Mouse (Mus musculus) thymus, adult 18-20 months (tissue): ENCODE data around the gene Tff2.
A peak's percentile ranks its signal among the peaks of the same experiment; 100 is the strongest.

ENCODE experiments used
- DNase-seq, 2 experiments: peaks; one replicate each; pipeline ENCODE4 v3.0.0; 2022; ENCODE audit warnings: mixed read lengths in 2 of 2

Tff2 gene

DNA sequence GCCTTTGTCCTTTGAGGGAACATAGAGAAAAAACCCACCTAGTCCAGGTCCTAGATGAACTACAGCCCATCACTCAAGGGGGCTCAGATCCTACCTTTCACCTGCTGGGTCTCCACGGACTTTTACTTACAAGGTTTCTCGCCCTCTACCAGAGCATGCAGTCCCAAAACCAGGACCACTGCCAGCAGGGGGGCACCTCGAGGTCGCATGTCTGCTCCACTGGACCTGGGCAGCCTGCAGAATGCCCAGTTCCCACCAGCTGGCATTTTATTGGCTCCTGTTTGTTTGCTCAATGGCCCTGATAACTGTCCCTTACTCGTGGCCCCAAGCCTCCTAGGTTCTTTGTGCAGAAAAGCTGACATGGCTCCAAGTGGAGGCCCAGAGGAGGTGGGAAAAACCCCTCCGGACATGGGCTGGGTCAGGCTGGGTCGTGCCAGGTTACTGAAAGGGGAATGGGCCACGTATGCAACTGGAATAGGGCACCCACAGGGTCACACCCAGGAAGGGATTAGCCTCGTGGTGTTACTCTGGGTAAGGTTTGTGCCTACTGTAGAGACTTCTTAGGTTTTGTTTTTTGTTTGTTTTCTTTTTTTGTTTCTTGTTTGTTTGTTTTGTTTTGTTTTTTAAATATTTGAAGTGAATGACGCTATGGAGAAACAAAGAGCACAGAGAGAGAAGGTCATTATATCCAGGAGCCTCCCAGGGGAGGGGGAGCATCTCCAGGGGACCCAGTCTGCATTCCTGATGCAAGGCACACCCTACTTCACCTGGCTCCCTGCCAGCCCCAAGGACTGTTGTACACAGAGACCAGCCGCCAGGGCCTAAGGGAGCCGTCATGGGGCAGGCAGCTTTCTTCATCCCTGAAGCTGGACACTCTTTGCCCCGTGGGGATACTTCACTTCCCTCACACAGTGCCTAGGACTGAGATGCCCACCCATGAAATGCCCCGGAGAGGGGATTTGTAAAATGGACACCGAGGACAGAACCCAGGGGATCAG is at the start of gene Tff2:
Tff2 (minus strand) TSS at position 243 of the 998 bp plus-strand sequence.
- DNase-seq = no peak

DNA sequence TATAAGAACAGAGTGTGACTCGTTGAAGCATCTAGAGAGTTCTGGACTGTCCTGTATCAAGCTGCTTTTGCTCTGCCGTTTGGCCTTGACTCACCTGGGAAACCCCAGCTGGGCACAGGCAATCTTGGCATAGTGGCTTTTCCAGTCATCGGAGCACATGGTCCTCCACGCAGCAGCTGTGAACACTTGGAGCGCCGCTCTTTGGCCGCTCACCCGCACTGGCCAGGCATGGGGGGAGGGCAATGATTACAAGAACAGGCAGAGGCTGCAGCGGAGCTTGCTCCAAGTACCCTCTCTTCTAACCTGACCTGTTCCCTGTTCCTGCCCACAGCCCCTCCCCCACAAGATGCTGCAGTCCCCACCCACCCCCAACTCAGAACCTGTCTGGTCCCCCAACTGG is 49.3 kb upstream of the Tff2 start:
- DNase-seq = no peak

DNA sequence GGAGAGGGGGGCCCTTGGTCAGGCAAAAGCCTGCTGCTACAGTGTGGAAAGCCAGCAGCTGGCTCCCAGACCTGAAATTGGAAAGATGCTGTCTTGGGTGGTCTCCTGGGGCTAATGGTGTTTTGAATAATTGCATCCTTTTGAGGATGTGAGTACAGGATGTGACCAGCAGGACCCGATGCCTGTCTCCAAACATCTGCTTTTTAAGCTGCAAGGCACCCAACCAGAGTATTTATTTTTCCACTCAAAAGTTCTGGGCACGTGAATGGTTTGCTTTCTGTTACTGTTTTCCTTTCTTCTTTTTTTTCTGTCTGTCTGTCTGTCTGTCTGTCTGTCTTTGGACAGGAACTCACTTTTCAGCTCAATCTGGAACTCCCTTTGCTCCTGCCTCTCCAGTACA is 48.6 kb upstream of the Tff2 start:
- no peak for DNase-seq

DNA sequence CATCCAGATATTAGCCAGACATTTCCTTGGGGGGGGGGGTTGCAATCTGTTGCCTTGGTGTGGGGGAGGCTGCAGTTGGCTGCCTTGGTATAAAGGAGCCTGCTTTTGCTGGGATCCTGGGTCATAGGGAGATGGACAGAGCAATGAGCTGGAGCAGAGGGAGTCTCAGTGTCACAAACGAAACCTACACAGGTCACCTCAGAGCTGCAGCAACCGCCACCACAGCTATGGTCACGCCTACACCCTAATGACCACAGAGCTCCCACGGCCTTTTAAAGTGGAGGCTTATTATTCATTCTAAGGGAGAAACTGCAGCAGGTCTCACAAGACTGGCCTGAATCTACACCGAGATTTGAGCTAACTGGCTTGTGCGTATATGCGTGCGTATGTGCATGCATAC is 47.7 kb upstream of the Tff2 start:
- no peak for DNase-seq

DNA sequence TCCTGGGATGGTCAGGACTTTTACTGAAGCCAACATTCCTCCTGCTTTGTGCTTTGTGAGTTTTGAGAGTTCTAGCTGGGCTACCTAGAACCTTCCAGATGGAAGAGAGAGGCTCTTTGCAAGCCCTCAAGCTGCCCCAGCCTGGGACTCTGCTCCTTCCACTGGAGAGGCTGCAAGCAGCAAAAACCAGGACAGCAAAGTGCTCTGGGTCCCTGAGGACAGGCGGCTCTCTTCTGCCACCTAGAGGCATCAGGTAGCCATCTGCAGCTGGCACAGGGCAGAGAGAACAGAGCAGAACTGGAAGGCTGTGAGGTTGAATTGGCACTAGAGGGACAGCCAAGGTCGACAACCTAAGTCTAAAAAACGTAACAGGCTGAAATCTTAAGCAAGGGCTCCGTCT is 43.3 kb upstream of the Tff2 start:
- DNase-seq = peak; percentile 53 to 66

DNA sequence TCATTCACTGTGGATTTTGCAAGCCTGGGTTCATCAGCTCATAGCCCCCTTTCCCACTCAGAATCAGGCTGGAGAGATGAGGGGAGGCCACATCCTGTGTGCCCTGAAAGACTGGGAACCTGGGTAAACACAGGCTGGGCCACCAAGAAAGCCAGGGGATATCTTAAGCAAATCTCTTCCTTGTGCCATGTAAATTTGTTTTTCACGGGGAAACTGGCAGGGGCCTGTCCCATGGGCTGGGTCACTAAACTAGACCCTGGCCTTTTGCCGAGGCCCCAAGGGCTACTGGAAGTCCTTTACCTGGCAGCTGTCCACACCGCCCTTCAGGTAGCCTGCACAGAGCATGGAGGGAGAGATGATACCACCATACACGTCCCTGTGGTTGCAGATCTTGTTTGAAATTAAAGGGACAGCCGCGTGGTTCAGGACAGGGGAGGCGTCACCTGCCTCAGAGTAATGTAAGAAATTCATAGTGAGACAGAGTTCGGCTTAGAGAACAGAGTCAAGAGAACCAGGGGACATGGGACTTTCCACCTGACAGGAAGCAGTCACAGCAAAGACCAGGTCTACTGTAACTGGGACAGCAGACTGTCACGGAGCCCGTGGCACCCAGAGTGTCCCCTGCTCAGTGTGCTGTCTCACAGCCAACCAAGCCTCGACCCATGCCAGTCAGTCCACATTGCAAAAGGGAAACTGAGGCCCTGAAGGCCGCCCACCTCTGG is 40.3 kb upstream of the Tff2 start:
- no peak for DNase-seq

DNA sequence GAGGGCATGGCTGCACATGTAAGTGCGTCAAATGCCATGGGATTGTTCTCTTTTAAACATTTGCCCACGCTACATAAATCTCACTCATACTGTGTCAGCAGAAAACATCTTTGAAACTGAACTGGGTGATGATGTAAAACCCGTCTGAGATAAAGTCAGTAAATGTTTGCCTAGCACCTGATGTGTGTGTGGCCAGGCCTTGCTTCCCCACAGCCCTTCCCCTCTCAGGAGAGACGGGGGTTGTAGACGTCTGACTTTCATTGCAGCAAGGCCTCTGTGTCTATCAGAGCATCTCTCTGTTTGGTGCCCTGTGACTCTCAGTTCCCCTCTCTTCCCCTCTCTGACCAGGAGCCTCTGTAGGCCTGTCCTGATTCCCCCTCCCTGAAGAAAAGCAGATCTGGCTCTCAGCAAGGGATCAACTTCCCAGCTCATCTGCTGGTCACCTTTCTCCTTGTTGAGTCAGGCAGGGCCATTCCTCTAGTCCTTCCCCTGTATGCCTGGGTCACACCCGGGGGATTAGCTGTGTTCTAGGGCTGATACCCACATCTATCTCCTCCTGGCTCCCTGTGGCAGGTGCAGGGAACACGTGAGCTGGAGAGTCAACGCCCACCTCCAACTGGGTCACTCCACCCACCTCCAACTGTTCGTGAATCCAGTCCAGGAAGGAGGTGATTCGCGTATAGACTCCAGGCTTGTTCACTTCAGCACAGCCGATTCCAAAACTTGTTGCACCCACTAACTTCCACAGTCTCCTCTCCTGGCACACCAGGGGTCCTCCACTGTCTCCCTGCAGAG is 39.3 kb upstream of the Tff2 start:
- peak in 1 of 2 experiments; percentile 39 for DNase-seq

DNA sequence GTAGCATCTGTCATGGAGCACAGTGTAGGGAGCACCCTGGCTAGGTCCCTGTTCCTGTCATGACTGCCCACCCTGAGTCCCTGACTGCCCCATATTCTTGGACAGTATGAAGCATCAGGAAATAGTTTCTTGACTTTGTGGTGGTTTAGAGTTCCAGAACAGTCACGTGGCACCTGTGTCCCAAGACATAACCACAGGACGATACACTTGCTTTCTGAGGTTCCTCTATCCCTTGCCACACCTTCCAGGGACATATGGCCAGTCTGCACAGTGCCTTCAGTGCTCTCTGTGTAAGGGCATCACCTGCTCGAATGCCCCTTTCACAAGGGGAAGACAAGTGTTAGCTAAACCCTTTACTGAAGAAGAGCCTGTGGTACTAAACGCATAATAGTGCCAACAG is 37.4 kb upstream of the Tff2 start:
- DNase-seq = no peak

DNA sequence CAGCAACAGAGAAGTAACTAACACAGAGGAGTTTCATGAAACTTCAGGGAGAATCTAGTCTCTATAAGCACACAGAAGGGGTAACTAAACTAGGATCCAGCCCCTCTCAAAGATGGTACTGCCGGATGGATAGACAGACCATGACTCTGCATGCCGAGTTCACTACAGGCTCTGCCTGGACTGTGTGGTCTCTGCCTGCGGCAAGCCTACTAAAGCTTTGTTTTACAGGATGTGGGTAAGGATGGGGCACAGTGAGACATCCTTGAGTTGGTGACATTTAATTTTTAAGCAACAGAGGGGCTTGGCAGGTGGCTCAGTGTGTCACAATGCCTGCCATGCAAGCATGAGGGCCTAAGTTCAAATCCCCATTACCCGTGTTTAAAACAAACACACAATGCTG is 32.2 kb upstream of the Tff2 start:
- DNase-seq = peak in 1 of 2 experiments; percentile 57

DNA sequence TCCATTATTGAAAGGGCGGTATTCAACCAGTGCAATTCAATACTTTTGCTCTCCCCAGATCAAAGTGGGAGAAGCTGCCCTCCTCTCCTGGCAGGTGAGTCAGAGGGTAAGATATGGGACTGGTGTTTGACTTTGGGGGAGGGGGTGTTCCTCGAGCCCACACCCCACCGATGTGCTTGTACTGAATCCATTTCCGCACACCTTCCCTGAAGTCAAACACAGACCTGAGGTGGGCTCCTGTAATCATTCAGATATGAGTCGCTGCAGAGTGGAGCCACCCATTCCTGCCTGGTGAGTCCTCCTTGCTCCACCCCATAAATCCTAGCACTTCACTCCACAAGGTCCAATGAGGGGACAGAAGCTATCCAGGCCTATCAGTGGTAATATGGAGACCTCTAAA is 25.7 kb upstream of the Tff2 start:
- DNase-seq = no peak

DNA sequence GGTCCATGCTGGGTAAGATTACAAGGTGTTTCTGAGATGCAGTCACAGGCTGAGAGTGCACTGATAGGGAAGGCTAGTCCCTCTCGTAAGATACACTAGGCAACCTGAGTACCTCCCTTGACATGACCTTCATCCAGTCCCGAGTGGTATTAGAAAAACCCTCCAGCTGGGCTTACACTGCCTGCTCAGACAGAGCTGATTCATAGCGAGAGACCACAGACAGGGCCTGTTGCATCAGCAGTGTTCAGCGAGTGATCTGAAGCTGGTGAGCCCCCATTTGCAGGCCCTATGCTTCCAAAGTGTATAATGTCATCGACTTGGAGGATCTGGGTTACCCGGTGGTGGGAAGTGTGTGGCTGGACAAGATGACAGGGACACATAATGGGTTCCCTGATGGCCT is 21.0 kb upstream of the Tff2 start, which contains the start of gene Tff1:
Tff1 (minus strand) TSS at position 151 of the 400 bp plus-strand sequence.
- DNase-seq = no peak

DNA sequence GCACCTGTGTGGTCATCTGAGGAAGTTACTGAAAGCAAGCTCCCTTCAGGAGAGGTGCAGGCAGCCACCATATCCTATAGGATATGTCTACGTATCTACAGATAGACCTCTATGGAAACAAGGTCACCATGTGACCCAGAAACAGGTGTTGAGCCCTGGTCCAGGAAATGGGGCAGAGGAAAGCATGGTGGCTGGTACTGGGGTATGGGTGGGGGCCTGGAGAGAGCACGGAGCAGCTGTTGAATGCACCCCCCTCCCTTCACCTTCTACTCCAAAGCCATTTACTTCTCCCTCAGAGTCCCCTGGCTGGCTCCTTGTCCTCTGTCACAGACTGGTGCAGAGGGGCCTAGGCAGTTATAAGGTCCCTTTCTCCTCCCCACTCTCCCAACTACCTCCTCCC is 19.7 kb upstream of the Tff2 start:
- peak; percentile 62 to 78 for DNase-seq

DNA sequence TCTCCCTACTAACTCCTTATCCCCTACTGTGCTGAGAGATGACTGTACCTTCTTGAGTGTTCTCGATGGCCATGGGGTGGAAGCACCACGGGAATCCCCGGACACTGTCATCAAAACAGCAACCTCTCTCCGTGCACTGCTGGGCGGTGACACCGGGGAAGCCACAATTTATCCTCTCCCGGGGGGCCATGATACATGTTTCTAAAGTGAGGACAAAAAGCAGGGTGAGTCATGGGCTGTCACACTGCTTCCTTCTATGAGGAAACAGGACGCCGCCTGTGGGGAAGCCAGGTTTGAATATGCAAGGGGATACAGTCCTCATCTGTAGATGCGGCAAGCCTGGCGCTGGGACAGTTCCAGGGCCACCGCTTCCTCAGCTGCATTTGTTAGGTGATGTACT is 18.5 kb upstream of the Tff2 start:
- no peak for DNase-seq

DNA sequence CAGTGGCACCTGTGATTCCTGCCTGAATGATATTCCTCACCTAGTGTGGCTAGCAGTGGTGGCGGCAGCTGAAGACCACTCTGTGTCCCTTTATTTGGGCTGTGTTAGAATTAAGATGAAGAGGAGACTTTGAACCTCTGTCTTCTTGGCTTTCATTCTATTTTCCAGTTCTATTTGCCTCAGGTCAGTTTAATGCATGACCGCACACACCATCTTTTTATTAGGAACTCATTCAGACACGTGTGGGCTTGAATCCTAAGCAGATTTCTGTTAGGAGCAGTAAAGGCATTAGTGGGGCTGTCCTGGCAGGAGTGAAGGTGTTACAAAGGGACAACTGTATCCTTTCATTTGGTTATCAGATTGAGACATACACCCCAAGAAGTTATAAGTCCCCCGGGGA is 16.2 kb upstream of the Tff2 start:
- no peak for DNase-seq

DNA sequence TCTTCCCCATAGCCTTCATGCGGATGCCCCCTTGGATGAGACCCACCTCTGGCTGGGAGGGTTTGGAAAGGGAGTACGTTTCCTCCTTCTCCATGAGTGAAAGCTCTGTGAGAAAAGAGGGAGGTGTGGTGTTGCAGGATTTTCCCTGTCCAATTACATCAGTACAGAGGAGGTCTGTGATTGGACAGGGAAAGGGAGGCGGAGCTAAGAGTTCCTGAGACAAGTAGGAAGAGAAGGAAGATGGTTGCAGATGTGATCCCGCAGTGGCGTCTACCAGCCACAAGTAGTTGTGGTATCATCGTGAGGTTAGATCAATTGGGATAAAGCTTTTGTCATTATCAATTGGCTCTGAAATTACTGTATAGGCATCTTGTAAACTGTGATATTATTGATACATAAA is 13.8 kb upstream of the Tff2 start:
- no peak for DNase-seq

DNA sequence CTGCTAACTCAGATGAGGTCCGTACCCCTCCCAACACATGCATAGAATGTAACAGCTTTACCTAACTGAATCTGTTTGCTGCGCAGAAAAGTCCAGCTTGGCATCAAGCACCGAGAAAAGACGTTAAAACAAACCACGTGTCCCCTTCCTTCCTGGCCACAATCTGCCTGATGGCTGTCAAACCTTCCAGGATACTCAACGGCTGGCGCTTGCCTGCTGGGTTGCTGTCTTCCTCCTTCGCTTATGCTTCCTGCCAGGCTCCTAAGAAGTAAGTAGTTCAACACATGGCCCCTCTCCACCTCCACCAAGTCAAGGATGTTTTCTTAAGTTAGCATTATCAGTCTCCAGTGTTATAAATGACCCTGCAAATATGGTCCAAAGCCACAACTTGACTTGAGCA is 9.7 kb upstream of the Tff2 start:
- no peak for DNase-seq

DNA sequence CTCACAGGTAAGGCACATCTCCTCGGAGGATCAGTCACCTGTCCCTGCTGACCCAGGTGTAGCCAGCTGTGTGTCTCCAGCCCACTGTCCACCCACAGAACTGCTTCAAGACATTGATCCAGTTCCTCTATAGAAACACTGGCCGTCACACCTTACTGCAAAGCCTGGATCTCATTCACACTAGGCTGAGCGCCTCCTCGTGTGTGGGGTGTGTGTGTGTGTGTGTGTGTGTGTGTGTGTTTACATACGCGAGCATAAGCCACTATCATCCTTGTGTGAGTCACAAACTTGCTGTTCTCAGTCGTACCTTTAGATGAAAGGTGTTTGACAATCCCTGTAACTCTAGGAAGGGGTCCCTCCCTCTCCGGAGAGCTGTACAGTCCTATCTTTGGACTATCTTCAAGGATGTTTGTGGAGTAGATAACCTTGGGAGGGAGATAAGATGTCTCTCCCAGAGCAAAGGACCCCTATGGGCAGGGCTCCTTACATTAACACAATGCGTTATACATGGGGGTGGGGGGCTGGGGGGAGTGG is 9.0 kb upstream of the Tff2 start:
- DNase-seq = no peak

DNA sequence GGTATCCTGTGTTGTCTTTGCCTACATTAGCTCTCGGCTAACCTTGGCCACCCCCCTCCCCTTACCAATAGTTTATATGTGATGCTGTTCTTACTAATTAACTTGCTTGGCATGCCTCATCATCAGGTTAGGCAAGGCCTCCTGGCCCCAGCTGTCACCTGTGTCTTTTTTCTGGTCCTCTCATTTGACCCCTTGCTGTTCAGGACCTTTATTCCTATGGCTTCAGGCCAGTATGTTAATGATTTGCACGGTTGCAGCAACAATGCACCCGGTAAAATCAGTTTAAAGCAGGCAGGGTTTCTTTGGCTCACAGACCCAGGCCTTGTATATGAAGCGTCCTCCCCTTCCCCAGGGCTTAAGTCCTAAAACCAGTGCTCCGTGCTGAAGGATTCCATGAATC is 8.4 kb upstream of the Tff2 start:
- DNase-seq = no peak

DNA sequence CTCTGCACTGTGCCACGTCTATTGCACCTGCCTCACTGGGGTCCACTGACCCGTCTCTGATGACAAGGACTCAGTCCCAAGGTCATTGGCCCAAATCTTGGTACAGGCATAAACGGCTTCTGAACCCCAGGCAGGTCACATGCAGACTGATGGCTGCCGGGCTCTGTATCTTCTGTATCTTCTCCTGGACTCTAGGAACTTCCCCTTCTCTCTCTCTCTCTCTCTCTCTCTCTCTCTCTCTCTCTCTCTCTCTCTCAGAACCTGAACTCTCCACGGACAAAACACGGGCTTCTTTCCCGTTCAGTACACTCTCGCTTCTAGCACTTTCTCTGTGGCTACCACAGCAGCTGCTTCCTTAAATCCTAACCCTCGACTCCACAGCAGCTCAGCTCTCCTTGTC is 1.9 kb upstream of the Tff2 start:
- DNase-seq = no peak

DNA sequence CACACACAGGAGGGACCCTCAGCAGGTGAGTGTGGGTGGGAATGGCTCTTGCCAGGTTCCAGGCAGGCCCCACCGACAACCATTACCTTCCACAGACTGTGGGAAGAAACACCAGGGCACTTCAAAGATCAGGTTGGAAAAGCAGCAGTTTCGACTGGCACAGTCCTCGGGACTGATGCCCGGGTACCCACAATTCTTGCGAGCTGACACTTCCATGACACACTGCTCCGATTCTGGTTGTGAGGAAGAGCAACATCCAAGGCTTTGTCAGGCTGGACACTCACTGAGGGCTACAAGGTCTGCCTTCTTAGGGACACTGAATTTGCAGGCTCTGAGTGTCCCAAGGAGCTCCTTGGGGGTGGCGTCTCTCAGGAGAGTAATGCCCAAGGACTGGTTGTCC is 2.0 kb downstream of the Tff2 start:
- no peak for DNase-seq

DNA sequence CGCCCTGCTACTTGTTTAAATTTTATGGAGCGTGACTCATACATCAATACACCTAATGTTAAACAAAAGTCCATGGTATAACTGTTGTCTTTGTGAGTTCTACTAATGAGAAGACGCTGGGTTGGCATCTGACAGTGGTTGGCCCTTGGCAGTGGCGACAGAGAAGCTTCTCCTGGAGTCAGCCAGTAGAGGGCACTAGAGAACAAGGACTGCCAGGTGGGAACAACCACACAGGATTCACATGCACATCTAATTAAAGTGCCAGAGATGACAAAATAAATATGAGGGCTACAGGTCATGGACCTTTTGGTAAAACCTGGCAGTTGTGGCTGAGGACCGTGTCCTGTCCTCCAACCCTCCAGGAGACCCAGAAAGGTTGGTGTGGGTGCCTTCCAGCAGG is 5.7 kb downstream of the Tff2 start:
- DNase-seq = peak; percentile 23 to 50

DNA sequence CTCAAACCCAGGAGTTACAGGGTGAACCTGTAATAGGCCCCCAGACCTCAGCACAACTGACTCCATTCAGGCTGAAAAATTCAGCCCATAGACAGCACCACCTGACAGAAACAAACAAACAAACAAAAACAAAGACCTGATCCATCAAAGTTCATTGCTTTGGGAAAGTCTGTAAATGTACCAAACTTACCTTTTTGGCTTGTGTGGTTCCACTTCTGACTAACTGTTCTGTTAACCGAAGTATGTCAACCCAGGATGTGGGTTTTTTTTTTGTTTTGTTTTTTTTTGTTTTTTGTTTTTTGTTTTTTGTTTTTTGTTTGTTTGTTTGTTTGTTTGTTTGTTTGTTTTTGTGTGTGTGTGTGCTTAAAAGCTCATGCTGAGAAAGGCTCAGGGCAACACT is 7.3 kb downstream of the Tff2 start:
- no peak for DNase-seq

DNA sequence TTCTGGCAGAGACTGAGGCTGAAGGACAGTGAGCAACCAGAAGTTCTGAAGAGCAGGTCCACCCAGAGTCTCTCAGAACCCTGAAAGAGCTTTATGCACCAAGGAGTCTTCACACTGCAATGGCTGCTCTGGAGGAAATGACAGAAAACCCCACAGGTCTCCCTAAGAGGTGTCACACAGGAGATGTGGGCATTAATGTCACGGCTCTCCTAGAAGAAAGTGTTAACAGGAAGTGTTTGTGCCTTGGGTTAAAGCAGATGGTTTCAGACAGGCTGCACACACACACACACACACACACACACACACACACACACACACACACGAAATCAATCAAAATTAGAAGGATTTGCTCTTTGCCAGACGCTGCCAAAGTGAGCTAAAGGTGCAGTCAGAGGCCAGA is 7.8 kb downstream of the Tff2 start:
- no peak for DNase-seq
